Mouse (Mus musculus) gastrocnemius, postnatal 14 days (tissue): ENCODE data around the gene Fscn1. TPM values are rescaled to one million over a fixed set of nuclear protein-coding genes. Genes with fewer than 3 reads are reported as not detected.

Source experiments
- total RNA-seq, 2 experiments: library from RNA; stranded (reverse); gene quantifications; 2 replicates each; pipeline ENCODE4 v1.2.3; 2021

Gene Fscn1
- total RNA-seq, 2 experiments from 2014 or later: 52.2 to 72.9 TPM

Other genes starting within 250 kb of the Fscn1 start
- 10 to 100 TPM; 36.2 to 37.1 TPM for gene Tnrc18, start 142.7 kb upstream of the Fscn1 start, total RNA-seq
- gene Fbxl18, start 64.9 kb upstream of the Fscn1 start, total RNA-seq: 1 to 10 TPM; 5.8 to 7.1 TPM
- 1,000 to 10,000 TPM in 1 of 2 experiments, 100 to 1,000 TPM in 1; 856 to 1,248 TPM for gene Actb, start 53.6 kb upstream of the Fscn1 start, total RNA-seq
- 10 to 100 TPM; 16.6 to 19.0 TPM for gene Rnf216, start 152.7 kb downstream of the Fscn1 start, total RNA-seq
- gene Olfr718-ps1, start 187.2 kb downstream of the Fscn1 start, total RNA-seq: not detected
- gene Rbak, start 220.4 kb downstream of the Fscn1 start, total RNA-seq: 1 to 10 TPM; 4.3 to 4.5 TPM
- not detected for gene Spdye4b, start 220.7 kb downstream of the Fscn1 start, total RNA-seq